ENCODE assay signal across 8 mouse cellular contexts in the genomic region with DNA sequence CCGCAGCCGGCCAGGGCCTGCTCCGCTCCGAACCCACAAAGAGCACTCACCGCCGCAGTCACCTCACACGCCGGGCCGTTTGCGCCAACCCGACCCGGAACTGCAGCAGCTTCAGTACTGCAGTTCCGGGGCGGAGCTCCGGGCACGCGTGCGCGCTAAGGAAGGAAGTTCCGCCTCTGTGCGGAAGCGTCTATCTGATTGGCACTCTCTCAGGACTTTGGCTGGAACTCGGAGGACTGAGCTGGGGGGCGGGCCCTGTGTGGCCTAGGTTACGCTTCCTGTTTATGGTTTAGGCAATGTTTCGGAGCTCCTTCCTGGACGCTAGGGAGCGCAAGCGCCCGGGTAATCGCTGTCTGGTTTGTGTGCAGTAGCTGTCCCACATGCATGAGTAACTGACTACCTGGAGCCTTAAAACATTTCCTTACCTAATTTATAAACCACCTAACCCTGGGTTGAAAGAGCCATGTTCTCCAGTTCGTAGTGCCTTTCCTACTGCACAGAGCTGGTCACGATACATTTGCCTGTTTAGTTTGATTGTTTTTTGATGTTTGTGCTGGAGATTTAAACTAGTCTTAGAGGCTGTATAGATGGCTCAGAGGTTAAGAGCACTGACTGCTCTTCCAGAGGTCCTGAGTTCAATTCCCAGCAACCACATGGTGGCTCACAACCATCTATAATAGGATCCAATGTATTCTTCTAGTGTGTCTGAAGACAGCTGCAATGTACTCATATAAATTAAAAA. TPM values are rescaled to one million over a fixed set of nuclear protein-coding genes. Genes with fewer than 3 reads are reported as not detected.
A peak's percentile ranks its signal among the peaks of the same experiment; 100 is the strongest.
DNase-seq lines count a peak whose midpoint lies in the region; ATAC-seq and TF ChIP-seq lines count a peak whose summit lies in the region.

A gene (minus strand): TSS at position 102 of the 742 bp plus-strand sequence.

- peak within 1 kb of the TSS; percentile 87 for H3K4me2 ChIP-seq in embryonic facial prominence, embryonic 13.5 days
- peak within 1 kb of the TSS; percentile 93 for H3K4me2 ChIP-seq in limb, embryonic 12.5 days
- peak within 1 kb of the TSS; percentile 87 for H3K4me2 ChIP-seq in midbrain, embryonic 15.5 days

- H3K4me3 ChIP-seq in embryonic facial prominence, embryonic 13.5 days, result peak within 1 kb of the TSS; percentile 93
- peak within 1 kb of the TSS; percentile 85 for H3K4me3 ChIP-seq in kidney, adult 2 months (ENCODE audit: insufficient read depth, low read depth, low read length)
- H3K4me3 ChIP-seq in limb, embryonic 12.5 days (replicated peaks), result peak within 1 kb of the TSS; percentile 94
- peak within 1 kb of the TSS; percentile 72 for H3K4me3 ChIP-seq in midbrain, embryonic 15.5 days
- peak within 1 kb of the TSS; percentile 95 for H3K4me3 ChIP-seq in spleen, adult 2 months (ENCODE audit: extremely low read depth, insufficient read depth, insufficient read length)

- TF ChIP-seq CTCF in kidney, adult 2 months (conservative IDR thresholded peaks at IDR 0.05; ENCODE audit: insufficient read depth, insufficient read length, low read depth, low read length), result peak; percentile 96
- peak; percentile 83; the same call in 1 of the 2 replicates for TF ChIP-seq CTCF in spleen, adult 2 months (IDR thresholded peaks at IDR 0.05; ENCODE audit: extremely low read depth, insufficient read depth, insufficient read length, insufficient replicate concordance)

- WGBS in embryonic facial prominence, embryonic 13.5 days, result 2% methylated on average over 33 of the region's 33 CpGs
- under 1% methylated on average over 33 of the region's 33 CpGs for WGBS in kidney, adult 2 months
- WGBS in limb, embryonic 12.5 days, result 2% methylated on average over 33 of the region's 33 CpGs
- 1% methylated on average over 33 of the region's 33 CpGs for WGBS in midbrain, embryonic 15.5 days
- under 1% methylated on average over 33 of the region's 33 CpGs for WGBS in spleen, adult 2 months

- peak within 1 kb of the TSS; percentile 44; the same call in 1 of the 2 replicates for H3K27ac ChIP-seq in embryonic facial prominence, embryonic 13.5 days
- peak within 1 kb of the TSS; percentile 37; the same call in 1 of the 2 replicates for H3K27ac ChIP-seq in kidney, adult 2 months (ENCODE audit: insufficient read depth, low read depth, low read length)
- 0 out of 2 replicates have a peak within 1 kb of the TSS, but pooled peaks have one; percentile 20 for H3K27ac ChIP-seq in limb, embryonic 12.5 days
- peak within 1 kb of the TSS; percentile 72 for H3K27ac ChIP-seq in midbrain, embryonic 15.5 days
- H3K27ac ChIP-seq in spleen, adult 2 months (ENCODE audit: insufficient read depth, low read length), result peak within 1 kb of the TSS; percentile 61; the same call in 1 of the 2 replicates

- H3K4me1 ChIP-seq in embryonic facial prominence, embryonic 13.5 days, result peaks cover 30% of the 10 kb centered on the region
- H3K4me1 ChIP-seq in kidney, adult 2 months (ENCODE audit: control insufficient read depth, insufficient read depth, low read length), result peaks cover 10% of the 10 kb centered on the region
- H3K4me1 ChIP-seq in limb, embryonic 12.5 days (replicated peaks), result peaks cover 28% of the 10 kb centered on the region
- peaks cover 37% of the 10 kb centered on the region for H3K4me1 ChIP-seq in midbrain, embryonic 15.5 days
- peaks cover 8% of the 10 kb centered on the region for H3K4me1 ChIP-seq in spleen, adult 2 months (ENCODE audit: control insufficient read depth, insufficient read depth, insufficient read length)

- DNase-seq in 3134 (ENCODE audit: extremely low read depth, insufficient read length, low spot score), result peak; percentile 93
- peak; percentile 98 to 99 for DNase-seq in adrenal gland, postnatal 36 days
- peak; percentile 98 to 99 for DNase-seq in heart, adult 18-20 months
- peak; percentile 100 for DNase-seq in kidney, adult 2 months
- peak; percentile 98 for DNase-seq in spleen, adult 2 months (ENCODE audit: low read depth in 1 of 2, low spot score in 2 of 2)

- H3K9me3 ChIP-seq in embryonic facial prominence, embryonic 13.5 days, result no peaks in the 10 kb centered on the region
- no peaks in the 10 kb centered on the region for H3K9me3 ChIP-seq in limb, embryonic 12.5 days
- H3K9me3 ChIP-seq in midbrain, embryonic 15.5 days, result no peaks in the 10 kb centered on the region

- peak within 1 kb of the TSS; percentile 93 for H3K9ac ChIP-seq in embryonic facial prominence, embryonic 13.5 days
- peak within 1 kb of the TSS; percentile 85 for H3K9ac ChIP-seq in limb, embryonic 12.5 days (replicated peaks)
- peak within 1 kb of the TSS; percentile 87 for H3K9ac ChIP-seq in midbrain, embryonic 15.5 days

- peak; percentile 99 for ATAC-seq in embryonic facial prominence, embryonic 13.5 days (ENCODE audit: insufficient number of reproducible peaks, insufficient read depth, low FRiP score, low TSS enrichment, low read depth)
- peak; percentile 100 for ATAC-seq in limb, embryonic 12.5 days (ENCODE audit: insufficient number of reproducible peaks, insufficient read depth, low FRiP score, low TSS enrichment, low read depth)
- peak; percentile 100 for ATAC-seq in midbrain, embryonic 15.5 days (replicated peaks)

- TF ChIP-seq POLR2A in kidney, adult 2 months (IDR thresholded peaks at IDR 0.05; ENCODE audit: low read depth, low read length), result peak; percentile 17
- peak; percentile 88 for TF ChIP-seq POLR2A in spleen, adult 2 months (IDR thresholded peaks at IDR 0.05; ENCODE audit: low read depth, low read length)

- peaks cover 17% of the 10 kb centered on the region for H3K36me3 ChIP-seq in embryonic facial prominence, embryonic 13.5 days
- H3K36me3 ChIP-seq in kidney, adult 2 months (ENCODE audit: control insufficient read depth, insufficient read depth, low read length), result no peaks in the 10 kb centered on the region; the same call in 1 of the 2 replicates
- peaks cover 20% of the 10 kb centered on the region for H3K36me3 ChIP-seq in limb, embryonic 12.5 days
- H3K36me3 ChIP-seq in midbrain, embryonic 15.5 days (replicated peaks), result no peaks in the 10 kb centered on the region
- peaks cover 12% of the 10 kb centered on the region; the same call in 1 of the 2 replicates for H3K36me3 ChIP-seq in spleen, adult 2 months (ENCODE audit: control insufficient read depth, insufficient read depth, low read length)

- no peaks in the 10 kb centered on the region for H3K27me3 ChIP-seq in embryonic facial prominence, embryonic 13.5 days
- no peaks in the 10 kb centered on the region for H3K27me3 ChIP-seq in kidney, adult 2 months (replicated peaks; ENCODE audit: control insufficient read depth, insufficient read depth, low read length)
- no peaks in the 10 kb centered on the region for H3K27me3 ChIP-seq in limb, embryonic 12.5 days
- no peaks in the 10 kb centered on the region for H3K27me3 ChIP-seq in midbrain, embryonic 15.5 days (replicated peaks)
- no peaks in the 10 kb centered on the region for H3K27me3 ChIP-seq in spleen, adult 2 months (ENCODE audit: control insufficient read depth, insufficient read depth, low read length)

RNA-seq across cellular contexts. Expression of the gene that starts here (rescaled TPM):
- total RNA-seq in adrenal gland, postnatal 36 days (2021), result 100 to 1,000 TPM; 121 to 122 TPM
- polyA plus RNA-seq in embryonic facial prominence, embryonic 13.5 days (2015; fragmentation: Nextera tagmentation; extraction: Ambion mirVana), result 137 and 142 TPM in 2 replicates
- 10 to 100 TPM; 88.3 to 91.5 TPM for total RNA-seq in heart, adult 18-20 months (2021)
- polyA plus RNA-seq in kidney, adult 2 months (2012; rRNA removed), result 37.5 and 41.9 TPM in 2 replicates
- 94.7 and 114 TPM in 2 replicates for polyA plus RNA-seq in limb, embryonic 12.5 days (2016; fragmentation: Nextera tagmentation; extraction: Ambion mirVana)
- 138 and 139 TPM in 2 replicates for polyA plus RNA-seq in midbrain, embryonic 15.5 days (2015; fragmentation: Nextera tagmentation; extraction: Ambion mirVana)
- 26.9 and 32.5 TPM in 2 replicates for polyA plus RNA-seq in spleen, adult 2 months (2012; rRNA removed)

Comparison
In these comparisons a context has a peak if more than half of its experiments do, and no peak if none do; other contexts are left out.
1. Peak in every context shown above with its lines: DNase-seq, ATAC-seq, H3K4me3 ChIP-seq and H3K27ac ChIP-seq.
2. H3K27ac ChIP-seq: peak in every context shown above with its lines; median percentile 72 in midbrain, embryonic 15.5 days; 61 in spleen, adult 2 months; 44 in embryonic facial prominence, embryonic 13.5 days; 37 in kidney, adult 2 months; 20 in limb, embryonic 12.5 days.